18 mouse cellular contexts compared by ENCODE assay signal in the genomic region with DNA sequence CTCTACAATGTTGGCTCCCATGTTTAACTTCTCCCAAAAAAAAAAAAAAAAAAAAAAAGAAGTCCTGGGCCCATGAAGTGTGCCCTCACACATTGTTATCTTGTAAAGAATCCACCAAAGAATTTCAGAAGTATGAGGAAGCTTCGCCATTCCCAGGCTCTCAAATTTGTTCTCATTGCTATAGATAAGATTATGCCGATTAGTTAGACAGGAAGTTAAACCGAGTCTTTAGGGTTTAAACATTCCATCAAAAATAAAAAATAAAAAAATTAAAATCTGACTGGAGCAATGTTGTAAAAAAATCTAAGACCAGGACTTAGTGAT.
"Had no signal": no experiment of that assay in that cellular context is flagged by ENCODE, and none has a peak within 500 bp of the region (broad histone marks: within the 10 kb centered on the region; RNA-seq: fewer than 3 reads in every experiment).

No protein-coding gene starts in this region.

- H3K9me3 ChIP-seq: midbrain, embryonic 10.5 days; midbrain, embryonic 12.5 days; neural tube, embryonic 13.5 days; neural tube, embryonic 15.5 days had no signal

- H3K4me3 ChIP-seq: midbrain, embryonic 10.5 days; midbrain, embryonic 12.5 days; myocyte; neural tube, embryonic 13.5 days; neural tube, embryonic 15.5 days had no signal

- H3K36me3 ChIP-seq: neural tube, embryonic 13.5 days; neural tube, embryonic 15.5 days had no signal

- ATAC-seq: midbrain, embryonic 16.5 days had no signal

- H3K27ac ChIP-seq: midbrain, embryonic 10.5 days; midbrain, embryonic 12.5 days; neural tube, embryonic 13.5 days; neural tube, embryonic 15.5 days had no signal

- H3K9ac ChIP-seq: lung, embryonic 14.5 days; midbrain, embryonic 12.5 days; neural tube, embryonic 13.5 days; neural tube, embryonic 15.5 days had no signal

- H3K27me3 ChIP-seq: midbrain, embryonic 12.5 days; neural tube, embryonic 13.5 days; neural tube, embryonic 15.5 days had no signal

- DNase-seq: lung, adult 18-20 months; lung, embryonic 14.5 days; lung, postnatal 14 days; midbrain, embryonic 14.5 days; retina, postnatal 1 day; right cerebral cortex, adult 18-20 months; right cerebral cortex, postnatal 25 days; right cerebral cortex, postnatal 4 days; spleen, adult 18-20 months; thymus, adult 18-20 months; thymus, postnatal 14 days; thymus, postnatal 36 days had no signal

- H3K4me2 ChIP-seq: lung, embryonic 14.5 days; midbrain, embryonic 12.5 days; neural tube, embryonic 13.5 days; neural tube, embryonic 15.5 days had no signal

- H3K4me1 ChIP-seq: neural tube, embryonic 15.5 days had no signal
